Mouse (Mus musculus) C2C12 (cell line): Measurements from ENCODE around the gene Sdhaf2. TPM values are rescaled to one million over a fixed set of nuclear protein-coding genes. Genes with fewer than 3 reads are reported as not detected.

ENCODE experiments used
- H3K27me3 ChIP-seq: one replicate; pipeline ENCODE4 v1.6.1; 2011; ENCODE audit not compliant: control insufficient read depth, insufficient read depth, insufficient read length
- H3K36me3 ChIP-seq: one replicate; pipeline ENCODE4 v1.6.1; 2011; ENCODE audit not compliant: control insufficient read depth, insufficient read depth
- H3K4me3 ChIP-seq: one replicate; pipeline ENCODE4 v1.5.1; 2011; ENCODE audit warnings: mild to moderate bottlenecking, control low read depth; ENCODE audit not compliant: poor library complexity, insufficient read depth, severe bottlenecking
- H3K79me2 ChIP-seq: one replicate; pipeline ENCODE4 v1.6.1; 2011; ENCODE audit not compliant: control insufficient read depth, insufficient read depth
- H3K79me3 ChIP-seq: one replicate; pipeline ENCODE4 v1.6.1; 2011; ENCODE audit warnings: low read depth, control low read depth
- H3ac ChIP-seq: one replicate; pipeline ENCODE3; 2011; ENCODE audit warnings: low read depth; ENCODE audit not compliant: control insufficient read depth, insufficient read length
- CEBPB ChIP-seq: IDR thresholded peaks from one replicate; pipeline ENCODE4 v1.6.1; 2011; ENCODE audit warnings: low read depth, mild to moderate bottlenecking, control low read depth, moderate library complexity
- CTCF ChIP-seq: IDR thresholded peaks from one replicate; pipeline ENCODE4 v1.5.1; 2011; ENCODE audit not compliant: control insufficient read depth, insufficient read depth, insufficient read length
- FOSL1 ChIP-seq: IDR thresholded peaks from one replicate; pipeline ENCODE4 v1.8.0; 2011; ENCODE audit warnings: mild to moderate bottlenecking, low read length; ENCODE audit not compliant: poor library complexity, insufficient read depth, severe bottlenecking
- MAX ChIP-seq: IDR thresholded peaks from one replicate; pipeline ENCODE4 v1.6.1; 2011; ENCODE audit warnings: mild to moderate bottlenecking, control low read depth
- MYOD1 ChIP-seq: IDR thresholded peaks from one replicate; pipeline ENCODE4 v1.6.1; 2011; ENCODE audit warnings: low read depth; ENCODE audit not compliant: control insufficient read depth, insufficient read length
- MYOG ChIP-seq: IDR thresholded peaks from one replicate; pipeline ENCODE4 v1.6.1; 2011; ENCODE audit not compliant: control insufficient read depth, insufficient read length; ENCODE audit errors: extremely low read depth
- USF1 ChIP-seq: IDR thresholded peaks from one replicate; pipeline ENCODE4 v1.6.1; 2011; ENCODE audit warnings: low read depth, mild to moderate bottlenecking, control low read depth, moderate library complexity
- polyA plus RNA-seq: library from polyadenylated mRNA; unstranded; fragments of >200 nt; fragmentation: generic; extraction: Trizol; gene quantifications from one replicate; pipeline ENCODE4 v1.2.1, GENCODE M21; 2012; ENCODE audit warnings: missing spikeins

Gene Sdhaf2
- polyA plus RNA-seq, 1 experiment = 35.4 TPM

GRCm38 (mm10) chr19:10469171-10469658 is 56.7 kb downstream of the Sdhaf2 start:
- Histone ChIP-seq H3K79me3 (no peaks in the 10 kb centered on the region), H3ac (no peak overlapping the region), H3K4me3 (no peak overlapping the region), H3K79me2 (no peaks in the 10 kb centered on the region), H3K36me3 (no peaks in the 10 kb centered on the region), H3K27me3 (peaks cover 30% of the 10 kb centered on the region)
- TF ChIP-seq USF1 (no peak), MYOD1 (no peak), CTCF (no peak), MYOG (no peak), FOSL1 (no peak), CEBPB (no peak), MAX (no peak)

GRCm38 (mm10) chr19:10464427-10464826 is 61.5 kb downstream of the Sdhaf2 start:
- TF ChIP-seq FOSL1 (no peak), MYOD1 (no peak), MAX (no peak), CTCF (no peak), MYOG (no peak), USF1 (no peak), CEBPB (no peak)
- no peaks in the 10 kb centered on the region for H3K36me3 ChIP-seq
- no peak overlapping the region for H3ac ChIP-seq
- H3K79me3 ChIP-seq = no peaks in the 10 kb centered on the region
- peaks cover 22% of the 10 kb centered on the region for H3K27me3 ChIP-seq
- H3K4me3 ChIP-seq = no peak overlapping the region
- H3K79me2 ChIP-seq = no peaks in the 10 kb centered on the region

GRCm38 (mm10) chr19:10461584-10461983 is 64.4 kb downstream of the Sdhaf2 start:
- Histone ChIP-seq H3ac (no peak overlapping the region), H3K36me3 (no peaks in the 10 kb centered on the region), H3K79me2 (no peaks in the 10 kb centered on the region), H3K4me3 (no peak overlapping the region), H3K27me3 (peaks cover 27% of the 10 kb centered on the region), H3K79me3 (no peaks in the 10 kb centered on the region)
- no peak for TF ChIP-seq MAX
- no peak for TF ChIP-seq MYOD1
- no peak for TF ChIP-seq CEBPB
- no peak for TF ChIP-seq MYOG
- TF ChIP-seq CTCF = no peak
- no peak for TF ChIP-seq USF1
- TF ChIP-seq FOSL1 = no peak

GRCm38 (mm10) chr19:10459907-10460306 is 66.0 kb downstream of the Sdhaf2 start:
- TF ChIP-seq FOSL1 (no peak), CEBPB (no peak), CTCF (no peak), MYOD1 (no peak), MYOG (no peak), MAX (no peak)
- no peak overlapping the region for H3K4me3 ChIP-seq
- H3K79me3 ChIP-seq = no peaks in the 10 kb centered on the region
- peaks cover 34% of the 10 kb centered on the region for H3K27me3 ChIP-seq
- H3K79me2 ChIP-seq = no peaks in the 10 kb centered on the region
- no peaks in the 10 kb centered on the region for H3K36me3 ChIP-seq
- H3ac ChIP-seq = no peak overlapping the region

- Histone ChIP-seq H3ac (no peak overlapping the region), H3K79me3 (no peaks in the 10 kb centered on the region), H3K4me3 (no peak overlapping the region), H3K36me3 (no peaks in the 10 kb centered on the region), H3K79me2 (no peaks in the 10 kb centered on the region), H3K27me3 (peaks cover 30% of the 10 kb centered on the region)
- TF ChIP-seq USF1 (no peak), CEBPB (no peak), MAX (no peak), CTCF (no peak), MYOG (no peak), MYOD1 (no peak), FOSL1 (no peak)
These were observed 67.8 kb downstream of the Sdhaf2 start for GRCm38 (mm10) chr19:10458096-10458495.

- Histone ChIP-seq H3K79me2 (no peaks in the 10 kb centered on the region), H3K4me3 (no peak overlapping the region), H3ac (peak overlapping the region; percentile 22), H3K36me3 (no peaks in the 10 kb centered on the region), H3K79me3 (no peaks in the 10 kb centered on the region), H3K27me3 (peaks cover 34% of the 10 kb centered on the region)
- TF ChIP-seq CTCF (no peak), CEBPB (no peak), MYOD1 (no peak), FOSL1 (no peak), USF1 (no peak), MAX (no peak), MYOG (no peak)
These were observed 68.5 kb downstream of the Sdhaf2 start for GRCm38 (mm10) chr19:10457484-10457800.
